Mouse (Mus musculus) lung, postnatal 14 days (tissue): ENCODE results near the gene Abraxas2.

ENCODE experiments used
- DNase-seq: peaks from one replicate; pipeline ENCODE4 v3.0.0; 2021

Abraxas2 gene

GRCm38 (mm10) chr7:132856083-132856482 lies 2.9 kb upstream of the Abraxas2 start:
- no peak for DNase-seq

GRCm38 (mm10) chr7:132858043-132858608 lies 899 bp upstream of the Abraxas2 start:
- DNase-seq = no peak

- DNase-seq = no peak
These were observed 7.3 kb downstream of the Abraxas2 start for GRCm38 (mm10) chr7:132866316-132866715.

- DNase-seq = no peak
These were observed 14.0 kb downstream of the Abraxas2 start for GRCm38 (mm10) chr7:132873043-132873442.

GRCm38 (mm10) chr7:132875391-132876086 lies 16.5 kb downstream of the Abraxas2 start:
- DNase-seq = no peak

- DNase-seq = no peak
These were observed 21.3 kb downstream of the Abraxas2 start for GRCm38 (mm10) chr7:132880276-132880675.

- DNase-seq = no peak
These were observed 23.3 kb downstream of the Abraxas2 start for GRCm38 (mm10) chr7:132882343-132882742.

- no peak for DNase-seq
These were observed 25.0 kb downstream of the Abraxas2 start for GRCm38 (mm10) chr7:132884031-132884430.

- no peak for DNase-seq
These were observed 28.2 kb downstream of the Abraxas2 start for GRCm38 (mm10) chr7:132887019-132887804.

- no peak for DNase-seq
These were observed 29.0 kb downstream of the Abraxas2 start for GRCm38 (mm10) chr7:132888052-132888451.

- no peak for DNase-seq
These were observed 29.7 kb downstream of the Abraxas2 start for GRCm38 (mm10) chr7:132888518-132889249.

- no peak for DNase-seq
These were observed 30.7 kb downstream of the Abraxas2 start for GRCm38 (mm10) chr7:132889691-132890090.

GRCm38 (mm10) chr7:132890201-132890600 lies 31.2 kb downstream of the Abraxas2 start:
- DNase-seq = no peak

- DNase-seq = no peak
These were observed 32.7 kb downstream of the Abraxas2 start for GRCm38 (mm10) chr7:132891561-132892310.

GRCm38 (mm10) chr7:132892311-132892661 lies 33.3 kb downstream of the Abraxas2 start:
- DNase-seq = no peak

GRCm38 (mm10) chr7:132892806-132893205 lies 33.8 kb downstream of the Abraxas2 start:
- DNase-seq = no peak

- DNase-seq = no peak
These were observed 34.3 kb downstream of the Abraxas2 start for GRCm38 (mm10) chr7:132893336-132893735.

GRCm38 (mm10) chr7:132894841-132895555 lies 36.0 kb downstream of the Abraxas2 start:
- DNase-seq = peak; percentile 45

GRCm38 (mm10) chr7:132896206-132896815 lies 37.3 kb downstream of the Abraxas2 start:
- no peak for DNase-seq

- DNase-seq = no peak
These were observed 38.2 kb downstream of the Abraxas2 start for GRCm38 (mm10) chr7:132897258-132897657.

GRCm38 (mm10) chr7:132898234-132898633 lies 39.2 kb downstream of the Abraxas2 start:
- DNase-seq = peak; percentile 16
